Mouse (Mus musculus): ENCODE measurements around the gene Mgat3. TPM values are rescaled to one million over a fixed set of nuclear protein-coding genes. Genes with fewer than 3 reads are reported as not detected.

Mgat3 gene
- polyA plus RNA-seq, 1 experiment from 2014 or later = 9.4 TPM

- 0 out of 2 replicates have a peak overlapping the region, but pooled peaks have one; percentile 19 for H3K27ac ChIP-seq (ENCODE audit: low read length)
- no peak for ATAC-seq (ENCODE audit: low FRiP score, low TSS enrichment)
- no peaks in the 10 kb centered on the region for H3K27me3 ChIP-seq (ENCODE audit: insufficient read depth, low read length)
Observed at GRCm38 (mm10) chr15:80171286-80171685, 2.2 kb upstream of the Mgat3 start.

GRCm38 (mm10) chr15:80171791-80172190, 1.7 kb upstream of the Mgat3 start:
- peaks cover 32% of the 10 kb centered on the region for H3K4me1 ChIP-seq (ENCODE audit: insufficient read depth, low read length)
- peak overlapping the region; percentile 15 for H3K4me2 ChIP-seq (replicated peaks; ENCODE audit: low read depth, low read length)
- H3K9ac ChIP-seq (replicated peaks; ENCODE audit: low read length) = no peak overlapping the region
- no peak for ATAC-seq (ENCODE audit: low FRiP score, low TSS enrichment)
- WGBS = 22% methylated on average over 6 of the region's 6 CpGs
- H3K27me3 ChIP-seq (ENCODE audit: insufficient read depth, low read length) = no peaks in the 10 kb centered on the region
- 0 out of 2 replicates have a peak overlapping the region, but pooled peaks have one; percentile 19 for H3K27ac ChIP-seq (ENCODE audit: low read length)
- H3K4me3 ChIP-seq (ENCODE audit: low read length) = no peak overlapping the region
- no peaks in the 10 kb centered on the region for H3K9me3 ChIP-seq (ENCODE audit: low read length)
- no peaks in the 10 kb centered on the region for H3K36me3 ChIP-seq (ENCODE audit: insufficient read depth, low read length)

More at GRCm38 (mm10) chr15:80171286-80171685, 2.2 kb upstream of the Mgat3 start:
- Histone ChIP-seq H3K4me3 (ENCODE audit: low read length) (no peak overlapping the region), H3K9me3 (ENCODE audit: low read length) (no peaks in the 10 kb centered on the region), H3K36me3 (ENCODE audit: insufficient read depth, low read length) (no peaks in the 10 kb centered on the region), H3K4me2 (replicated peaks; ENCODE audit: low read depth, low read length) (peak overlapping the region; percentile 15), H3K4me1 (ENCODE audit: insufficient read depth, low read length) (peaks cover 32% of the 10 kb centered on the region), H3K9ac (replicated peaks; ENCODE audit: low read length) (no peak overlapping the region)
- 7% methylated on average over 8 of the region's 8 CpGs for WGBS

GRCm38 (mm10) chr15:80173781-80174597, 468 bp downstream of the Mgat3 start:
- Histone ChIP-seq H3K4me3 (ENCODE audit: low read length) (peak overlapping the region; percentile 82), H3K9ac (replicated peaks; ENCODE audit: low read length) (peak overlapping the region; percentile 92), H3K9me3 (ENCODE audit: low read length) (no peaks in the 10 kb centered on the region), H3K36me3 (ENCODE audit: insufficient read depth, low read length) (no peaks in the 10 kb centered on the region), H3K27me3 (ENCODE audit: insufficient read depth, low read length) (no peaks in the 10 kb centered on the region), H3K27ac (ENCODE audit: low read length) (peak overlapping the region; percentile 72), H3K4me2 (replicated peaks; ENCODE audit: low read depth, low read length) (peak overlapping the region; percentile 98), H3K4me1 (ENCODE audit: insufficient read depth, low read length) (peaks cover 32% of the 10 kb centered on the region)
- ATAC-seq (ENCODE audit: low FRiP score, low TSS enrichment) = peak; percentile 37; the same call in 1 of the 2 replicates
- 1% methylated on average over 44 of the region's 60 CpGs for WGBS

GRCm38 (mm10) chr15:80174598-80174875, 1.0 kb downstream of the Mgat3 start:
- ATAC-seq (ENCODE audit: low FRiP score, low TSS enrichment) = no peak
- Histone ChIP-seq H3K9ac (replicated peaks; ENCODE audit: low read length) (peak overlapping the region; percentile 92), H3K36me3 (ENCODE audit: insufficient read depth, low read length) (no peaks in the 10 kb centered on the region), H3K27ac (ENCODE audit: low read length) (no peak overlapping the region; the same call in 1 of the 2 replicates), H3K27me3 (ENCODE audit: insufficient read depth, low read length) (no peaks in the 10 kb centered on the region), H3K4me2 (replicated peaks; ENCODE audit: low read depth, low read length) (peak overlapping the region; percentile 98), H3K4me1 (ENCODE audit: insufficient read depth, low read length) (peaks cover 36% of the 10 kb centered on the region), H3K9me3 (ENCODE audit: low read length) (no peaks in the 10 kb centered on the region), H3K4me3 (ENCODE audit: low read length) (peak overlapping the region; percentile 82)
- 9% methylated on average over 5 of the region's 5 CpGs for WGBS

- Histone ChIP-seq H3K4me1 (ENCODE audit: insufficient read depth, low read length) (peaks cover 39% of the 10 kb centered on the region), H3K27ac (ENCODE audit: low read length) (no peak overlapping the region), H3K9ac (replicated peaks; ENCODE audit: low read length) (no peak overlapping the region), H3K4me3 (ENCODE audit: low read length) (no peak overlapping the region), H3K27me3 (ENCODE audit: insufficient read depth, low read length) (no peaks in the 10 kb centered on the region), H3K36me3 (ENCODE audit: insufficient read depth, low read length) (no peaks in the 10 kb centered on the region), H3K9me3 (ENCODE audit: low read length) (no peaks in the 10 kb centered on the region), H3K4me2 (replicated peaks; ENCODE audit: low read depth, low read length) (no peak overlapping the region)
- ATAC-seq (ENCODE audit: low FRiP score, low TSS enrichment) = no peak
- 69% methylated on average over 9 of the region's 9 CpGs for WGBS
Observed at GRCm38 (mm10) chr15:80175316-80175715, 1.8 kb downstream of the Mgat3 start.

GRCm38 (mm10) chr15:80175756-80176155, 2.2 kb downstream of the Mgat3 start:
- WGBS = 68% methylated on average over 5 of the region's 6 CpGs
- Histone ChIP-seq H3K4me1 (ENCODE audit: insufficient read depth, low read length) (peaks cover 39% of the 10 kb centered on the region), H3K27me3 (ENCODE audit: insufficient read depth, low read length) (no peaks in the 10 kb centered on the region), H3K9me3 (ENCODE audit: low read length) (no peaks in the 10 kb centered on the region), H3K4me3 (ENCODE audit: low read length) (no peak overlapping the region), H3K27ac (ENCODE audit: low read length) (no peak overlapping the region), H3K4me2 (replicated peaks; ENCODE audit: low read depth, low read length) (no peak overlapping the region), H3K9ac (replicated peaks; ENCODE audit: low read length) (no peak overlapping the region), H3K36me3 (ENCODE audit: insufficient read depth, low read length) (no peaks in the 10 kb centered on the region)
- ATAC-seq (ENCODE audit: low FRiP score, low TSS enrichment) = no peak

- Histone ChIP-seq H3K27ac (ENCODE audit: low read length) (no peak overlapping the region), H3K27me3 (ENCODE audit: insufficient read depth, low read length) (no peaks in the 10 kb centered on the region), H3K4me3 (ENCODE audit: low read length) (no peak overlapping the region), H3K9me3 (ENCODE audit: low read length) (no peaks in the 10 kb centered on the region), H3K36me3 (ENCODE audit: insufficient read depth, low read length) (no peaks in the 10 kb centered on the region), H3K4me2 (replicated peaks; ENCODE audit: low read depth, low read length) (no peak overlapping the region), H3K9ac (replicated peaks; ENCODE audit: low read length) (no peak overlapping the region), H3K4me1 (ENCODE audit: insufficient read depth, low read length) (peaks cover 7% of the 10 kb centered on the region)
- ATAC-seq (ENCODE audit: low FRiP score, low TSS enrichment) = no peak
- WGBS = 92% methylated on average over 7 of the region's 7 CpGs
Observed at GRCm38 (mm10) chr15:80181561-80181960, 8.0 kb downstream of the Mgat3 start.

- Histone ChIP-seq H3K36me3 (ENCODE audit: insufficient read depth, low read length) (no peaks in the 10 kb centered on the region), H3K27ac (ENCODE audit: low read length) (no peak overlapping the region), H3K4me1 (ENCODE audit: insufficient read depth, low read length) (peaks cover 7% of the 10 kb centered on the region), H3K27me3 (ENCODE audit: insufficient read depth, low read length) (no peaks in the 10 kb centered on the region), H3K9ac (replicated peaks; ENCODE audit: low read length) (no peak overlapping the region), H3K4me3 (ENCODE audit: low read length) (no peak overlapping the region), H3K9me3 (ENCODE audit: low read length) (no peaks in the 10 kb centered on the region), H3K4me2 (replicated peaks; ENCODE audit: low read depth, low read length) (no peak overlapping the region)
- 94% methylated on average over 4 of the region's 4 CpGs for WGBS
- ATAC-seq (ENCODE audit: low FRiP score, low TSS enrichment) = no peak
Observed at GRCm38 (mm10) chr15:80182072-80182700, 8.7 kb downstream of the Mgat3 start.

GRCm38 (mm10) chr15:80188927-80189326, 15.4 kb downstream of the Mgat3 start:
- WGBS = 69% methylated on average over 5 of the region's 5 CpGs
- no peak overlapping the region for H3K4me3 ChIP-seq (ENCODE audit: low read length)

GRCm38 (mm10) chr15:80190075-80190474, 16.6 kb downstream of the Mgat3 start:
- ATAC-seq (ENCODE audit: low FRiP score, low TSS enrichment) = peak; percentile 62; the same call in 1 of the 2 replicates
- Histone ChIP-seq H3K27ac (ENCODE audit: low read length) (peak overlapping the region; percentile 26; the same call in 1 of the 2 replicates), H3K9ac (replicated peaks; ENCODE audit: low read length) (no peak overlapping the region), H3K4me3 (ENCODE audit: low read length) (no peak overlapping the region), H3K9me3 (ENCODE audit: low read length) (no peaks in the 10 kb centered on the region), H3K4me2 (replicated peaks; ENCODE audit: low read depth, low read length) (no peak overlapping the region), H3K36me3 (ENCODE audit: insufficient read depth, low read length) (no peaks in the 10 kb centered on the region), H3K27me3 (ENCODE audit: insufficient read depth, low read length) (no peaks in the 10 kb centered on the region), H3K4me1 (ENCODE audit: insufficient read depth, low read length) (peaks cover 16% of the 10 kb centered on the region)
- WGBS = 64% methylated on average over 4 of the region's 4 CpGs

More at GRCm38 (mm10) chr15:80188927-80189326, 15.4 kb downstream of the Mgat3 start:
- Histone ChIP-seq H3K4me2 (replicated peaks; ENCODE audit: low read depth, low read length) (no peak overlapping the region), H3K36me3 (ENCODE audit: insufficient read depth, low read length) (no peaks in the 10 kb centered on the region), H3K4me1 (ENCODE audit: insufficient read depth, low read length) (peaks cover 16% of the 10 kb centered on the region), H3K27me3 (ENCODE audit: insufficient read depth, low read length) (no peaks in the 10 kb centered on the region), H3K27ac (ENCODE audit: low read length) (peak overlapping the region; percentile 26; the same call in 1 of the 2 replicates), H3K9ac (replicated peaks; ENCODE audit: low read length) (no peak overlapping the region), H3K9me3 (ENCODE audit: low read length) (no peaks in the 10 kb centered on the region)
- ATAC-seq (ENCODE audit: low FRiP score, low TSS enrichment) = no peak
